Mouse (Mus musculus) embryonic facial prominence, embryonic 11.5 days (tissue): ENCODE measurements around the gene Plbd2. TPM values are rescaled to one million over a fixed set of nuclear protein-coding genes. Genes with fewer than 3 reads are reported as not detected.

Experiments used
- ATAC-seq: fragments of 200-750 bp; cut with Nextera tagmentation; replicated peaks from 2 replicates; pipeline ENCODE4 v1.8.0; 2017; ENCODE audit warnings: low read depth; ENCODE audit not compliant: insufficient number of reproducible peaks, low FRiP score, low TSS enrichment
- DNase-seq: peaks from one replicate; pipeline ENCODE4 v3.0.0-alpha.2; 2015; ENCODE audit warnings: low spot score
- H3K27ac ChIP-seq: fragments of 300-500 bp; sonication (generic); replicated peaks from 2 replicates; pipeline ENCODE4 v1.5.1; 2014; ENCODE audit warnings: mild to moderate bottlenecking, low read depth, low read length, control low read depth
- H3K27me3 ChIP-seq: fragments of 300-500 bp; sonication (generic); 2 replicates; pipeline ENCODE4 v1.6.1; 2014; ENCODE audit warnings: mild to moderate bottlenecking, low read length, moderate library complexity, mixed read lengths; ENCODE audit not compliant: control insufficient read depth, insufficient read depth
- H3K36me3 ChIP-seq: fragments of 300-500 bp; sonication (generic); replicated peaks from 2 replicates; pipeline ENCODE4 v1.6.1; 2014; ENCODE audit warnings: low read depth, mild to moderate bottlenecking, low read length, moderate library complexity, mixed read lengths; ENCODE audit not compliant: control insufficient read depth, insufficient read depth
- H3K4me1 ChIP-seq: fragments of 300-500 bp; sonication (generic); 2 replicates; pipeline ENCODE4 v1.6.1; 2014; ENCODE audit warnings: low read length, mixed read lengths; ENCODE audit not compliant: control insufficient read depth, insufficient read depth
- H3K4me2 ChIP-seq: fragments of 300-500 bp; sonication (generic); 2 replicates; pipeline ENCODE4 v1.6.1; 2014; ENCODE audit warnings: low read depth, mild to moderate bottlenecking, control low read depth, low read length, moderate library complexity
- H3K4me3 ChIP-seq: fragments of 300-500 bp; sonication (generic); 2 replicates; pipeline ENCODE4 v1.5.1; 2014; ENCODE audit warnings: low read depth, low read length, control low read depth
- H3K9ac ChIP-seq: fragments of 300-500 bp; sonication (generic); replicated peaks from 2 replicates; pipeline ENCODE4 v1.6.1; 2014; ENCODE audit warnings: mild to moderate bottlenecking, control low read depth, low read length
- H3K9me3 ChIP-seq: fragments of 300-500 bp; sonication (generic); replicated peaks from 2 replicates; pipeline ENCODE4 v1.6.1; 2016; ENCODE audit warnings: mild to moderate bottlenecking, low read length, inconsistent platforms, mixed read lengths; ENCODE audit not compliant: control insufficient read depth
- WGBS: fragments of 180-500 bp; shearing (Covaris S2); extraction: QIAGEN DNeasy Blood & Tissue Kit; methylation state at CpG from one replicate; pipeline ENCODE4 v1.1.7; 2014; 5-methylcytosine and 5-hydroxymethylcytosine counted together
- polyA plus RNA-seq: library from polyadenylated mRNA; unstranded; fragments of >200 nt; fragmentation: Nextera tagmentation; extraction: Ambion mirVana; gene quantifications from 2 replicates; pipeline ENCODE4 v1.2.1, GENCODE M21; 2014

Plbd2 gene
- polyA plus RNA-seq, 1 experiment from 2014 or later = 20.9 TPM

GRCm38 (mm10) chr5:120468830-120469229, 34.6 kb downstream of the Plbd2 start:
- H3K4me3 ChIP-seq = no peak overlapping the region
- no peaks in the 10 kb centered on the region for H3K4me1 ChIP-seq
- no peak for ATAC-seq
- no peaks in the 10 kb centered on the region for H3K27me3 ChIP-seq
- no peaks in the 10 kb centered on the region for H3K36me3 ChIP-seq
- H3K9me3 ChIP-seq = no peaks in the 10 kb centered on the region
- no peak overlapping the region for H3K9ac ChIP-seq
- 90% methylated on average over 6 of the region's 6 CpGs for WGBS
- H3K4me2 ChIP-seq = no peak overlapping the region
- DNase-seq = no peak
- no peak overlapping the region for H3K27ac ChIP-seq

DNA sequence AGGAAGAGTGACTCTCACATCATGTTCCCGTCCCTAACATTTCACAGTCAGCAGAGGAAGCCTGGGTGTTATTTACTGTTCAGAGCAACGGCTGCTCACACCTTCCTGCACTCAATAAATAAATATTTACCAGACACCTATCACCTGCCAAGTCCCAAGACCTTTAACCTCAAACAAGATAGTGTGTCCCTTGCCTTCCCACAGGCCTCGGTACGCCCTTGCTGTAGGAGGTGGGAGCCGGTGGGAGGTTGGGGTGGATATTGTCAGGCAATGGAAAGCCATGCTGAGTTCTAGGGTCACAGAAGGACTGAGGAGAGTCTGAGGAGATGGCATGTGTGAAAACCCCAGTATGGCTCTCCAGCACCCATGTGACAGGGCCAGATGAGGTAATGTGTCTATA, 35.1 kb downstream of the Plbd2 start:
- no peak overlapping the region for H3K4me3 ChIP-seq
- 87% methylated on average over 5 of the region's 5 CpGs for WGBS
- no peak overlapping the region for H3K4me2 ChIP-seq
- no peaks in the 10 kb centered on the region for H3K4me1 ChIP-seq
- no peaks in the 10 kb centered on the region for H3K36me3 ChIP-seq
- no peaks in the 10 kb centered on the region for H3K9me3 ChIP-seq
- no peak for DNase-seq
- no peaks in the 10 kb centered on the region for H3K27me3 ChIP-seq
- no peak for ATAC-seq
- H3K27ac ChIP-seq = no peak overlapping the region
- H3K9ac ChIP-seq = no peak overlapping the region

DNA sequence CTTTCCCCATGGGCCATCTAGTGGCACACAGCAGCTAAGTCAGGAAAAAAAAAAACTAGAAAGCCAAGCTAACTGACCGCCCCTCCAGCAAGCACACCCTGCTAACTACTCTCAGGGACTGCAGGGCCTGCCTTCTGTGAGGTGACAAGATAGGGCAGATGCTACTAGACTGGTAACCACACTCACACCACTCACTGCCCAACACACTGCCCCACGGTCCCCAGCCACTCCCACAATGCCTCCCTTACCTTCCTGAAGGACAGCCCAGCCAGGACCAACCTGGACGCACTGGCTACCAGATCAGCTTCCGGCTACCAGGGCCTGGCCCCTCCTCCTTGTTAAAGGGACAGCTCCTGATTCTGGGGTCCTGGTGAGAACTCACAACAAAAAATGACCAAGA, 36.4 kb downstream of the Plbd2 start:
- Histone ChIP-seq H3K27me3 (no peaks in the 10 kb centered on the region), H3K36me3 (no peaks in the 10 kb centered on the region), H3K27ac (no peak overlapping the region), H3K4me1 (no peaks in the 10 kb centered on the region), H3K4me3 (0 out of 2 replicates have a peak overlapping the region, but pooled peaks have one; percentile 16), H3K4me2 (peak overlapping the region; percentile 14), H3K9ac (no peak overlapping the region), H3K9me3 (no peaks in the 10 kb centered on the region)
- DNase-seq (peak; percentile 29), ATAC-seq (no peak)
- WGBS = 5% methylated on average over 4 of the region's 4 CpGs

- 91% methylated on average over 6 of the region's 6 CpGs for WGBS
- no peak for DNase-seq
- Histone ChIP-seq H3K36me3 (no peaks in the 10 kb centered on the region), H3K4me1 (no peaks in the 10 kb centered on the region), H3K9me3 (no peaks in the 10 kb centered on the region), H3K27ac (no peak overlapping the region), H3K27me3 (no peaks in the 10 kb centered on the region), H3K4me2 (no peak overlapping the region), H3K4me3 (no peak overlapping the region), H3K9ac (no peak overlapping the region)
- ATAC-seq = no peak
Observed at GRCm38 (mm10) chr5:120465860-120466259, 37.6 kb downstream of the Plbd2 start.

DNA sequence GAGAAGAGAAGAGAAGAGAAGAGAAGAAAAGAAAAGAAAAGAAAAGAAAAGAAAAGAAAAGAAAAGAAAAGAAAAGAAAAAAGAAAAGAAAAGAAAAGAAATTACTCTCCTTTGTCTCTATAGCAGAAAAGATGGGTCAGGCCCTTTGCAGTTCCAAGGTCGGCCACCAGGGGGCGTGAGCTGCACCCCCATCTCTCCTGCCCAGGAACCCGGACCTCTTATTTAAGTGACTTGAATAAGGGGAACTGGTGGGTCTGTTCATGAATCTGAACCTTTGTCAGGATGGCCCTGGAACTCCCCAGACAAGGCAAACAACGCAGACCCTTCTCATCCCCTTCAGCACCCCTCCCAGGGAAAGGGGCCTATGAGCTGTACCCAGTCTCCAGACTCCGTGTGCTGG, 38.4 kb downstream of the Plbd2 start:
- Histone ChIP-seq H3K36me3 (no peaks in the 10 kb centered on the region), H3K4me1 (no peaks in the 10 kb centered on the region), H3K9ac (no peak overlapping the region), H3K4me3 (no peak overlapping the region), H3K27ac (no peak overlapping the region), H3K9me3 (no peaks in the 10 kb centered on the region), H3K4me2 (no peak overlapping the region), H3K27me3 (no peaks in the 10 kb centered on the region)
- WGBS = 39% methylated on average over 5 of the region's 5 CpGs
- DNase-seq (no peak), ATAC-seq (no peak)

DNA sequence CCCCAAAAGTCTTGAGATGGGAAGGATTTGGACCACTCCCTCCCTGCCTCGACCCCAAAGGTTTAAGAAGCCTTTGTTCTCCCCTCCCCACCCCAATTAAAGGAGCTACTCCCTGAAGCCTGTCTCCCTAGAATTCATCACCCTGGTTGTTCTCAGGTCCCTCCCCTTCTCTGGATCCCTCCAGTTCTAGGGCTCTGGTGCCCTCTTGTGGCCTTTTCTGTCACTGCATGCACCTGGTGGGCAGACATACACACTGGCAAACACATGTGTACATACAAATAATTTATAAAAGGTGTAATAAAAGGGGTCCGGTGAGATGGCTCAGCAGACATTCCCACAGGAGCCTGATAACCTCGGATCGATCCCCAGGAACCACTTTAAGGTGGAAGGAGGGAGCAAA, 39.1 kb downstream of the Plbd2 start:
- H3K27me3 ChIP-seq = no peaks in the 10 kb centered on the region
- H3K4me3 ChIP-seq = no peak overlapping the region
- no peaks in the 10 kb centered on the region for H3K36me3 ChIP-seq
- no peak overlapping the region for H3K27ac ChIP-seq
- WGBS = 86% methylated on average over 4 of the region's 4 CpGs
- no peak for ATAC-seq
- peak; percentile 36 for DNase-seq
- no peak overlapping the region for H3K4me2 ChIP-seq
- no peaks in the 10 kb centered on the region for H3K4me1 ChIP-seq
- H3K9me3 ChIP-seq = no peaks in the 10 kb centered on the region
- no peak overlapping the region for H3K9ac ChIP-seq

- no peak overlapping the region for H3K4me3 ChIP-seq
- DNase-seq (no peak), ATAC-seq (no peak)
- H3K9me3 ChIP-seq = no peaks in the 10 kb centered on the region
- no peaks in the 10 kb centered on the region; the same call in 1 of the 2 replicates for H3K4me1 ChIP-seq
- H3K36me3 ChIP-seq = no peaks in the 10 kb centered on the region
- no peaks in the 10 kb centered on the region for H3K27me3 ChIP-seq
- H3K9ac ChIP-seq = no peak overlapping the region
- 70% methylated on average over 13 of the region's 15 CpGs for WGBS
- H3K4me2 ChIP-seq = no peak overlapping the region
- no peak overlapping the region for H3K27ac ChIP-seq
Observed at GRCm38 (mm10) chr5:120461902-120462301, 41.5 kb downstream of the Plbd2 start.

DNA sequence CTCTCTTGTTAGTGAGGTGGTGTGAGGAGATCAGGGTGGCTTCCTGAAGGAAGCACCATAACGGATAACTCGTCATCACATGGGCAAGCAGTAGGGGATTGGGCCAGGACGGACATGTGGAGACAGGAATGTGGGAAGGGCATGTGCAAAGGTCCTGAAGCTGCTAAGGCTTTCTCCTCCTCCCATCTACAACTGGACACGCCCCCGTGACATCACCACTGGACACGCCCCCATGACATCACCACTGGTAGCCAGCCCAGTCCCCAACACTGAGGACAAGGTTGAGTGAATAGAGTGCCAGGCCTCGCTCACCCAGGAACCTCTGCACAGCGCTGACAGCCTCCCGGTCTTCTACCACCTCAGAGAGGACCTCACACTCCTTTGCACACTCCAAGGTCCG, 44.3 kb downstream of the Plbd2 start:
- Histone ChIP-seq H3K27me3 (no peaks in the 10 kb centered on the region), H3K9ac (no peak overlapping the region), H3K27ac (no peak overlapping the region), H3K4me2 (no peak overlapping the region), H3K4me1 (no peaks in the 10 kb centered on the region; the same call in 1 of the 2 replicates), H3K36me3 (no peaks in the 10 kb centered on the region), H3K9me3 (no peaks in the 10 kb centered on the region), H3K4me3 (no peak overlapping the region)
- DNase-seq (no peak), ATAC-seq (no peak)
- WGBS = 75% methylated on average over 10 of the region's 10 CpGs
